Mouse (Mus musculus) layer of hippocampus, postnatal 14 days (tissue): ENCODE data around the gene Atp10b. TPM values are rescaled to one million over a fixed set of nuclear protein-coding genes. Genes with fewer than 3 reads are reported as not detected.

ENCODE experiments used
- DNase-seq, 2 experiments: peaks; one replicate each; pipeline ENCODE4 v3.0.0; 2021 to 2022; ENCODE audit warnings: low spot score in 2 of 2, mixed read lengths in 1 of 2
- total RNA-seq, 2 experiments: library from RNA; stranded (reverse); gene quantifications; 2 replicates each; pipeline ENCODE4 v1.2.3; 2021

Atp10b gene
- total RNA-seq, 2 experiments from 2014 or later: 2.3 to 2.6 TPM

DNA sequence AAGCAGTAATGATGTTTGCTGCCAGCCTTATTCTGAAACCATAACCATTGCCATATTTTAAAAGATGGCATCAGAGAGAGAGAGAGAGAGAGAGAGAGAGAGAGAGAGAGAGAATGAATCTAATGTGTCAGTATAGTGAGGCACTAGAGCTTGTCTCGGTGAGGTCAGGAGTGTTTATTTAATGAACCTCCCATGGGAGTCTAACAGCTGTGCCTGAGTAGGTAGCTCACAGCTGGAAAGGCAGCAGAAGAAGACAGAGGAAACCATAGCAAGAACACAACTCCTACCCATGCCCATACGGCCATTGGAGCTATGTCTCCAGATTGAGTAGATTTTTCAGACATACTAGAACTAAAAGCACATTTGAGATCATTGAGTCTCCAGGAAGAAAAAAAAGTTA lies 49.1 kb downstream of the Atp10b start:
- DNase-seq: no peak

DNA sequence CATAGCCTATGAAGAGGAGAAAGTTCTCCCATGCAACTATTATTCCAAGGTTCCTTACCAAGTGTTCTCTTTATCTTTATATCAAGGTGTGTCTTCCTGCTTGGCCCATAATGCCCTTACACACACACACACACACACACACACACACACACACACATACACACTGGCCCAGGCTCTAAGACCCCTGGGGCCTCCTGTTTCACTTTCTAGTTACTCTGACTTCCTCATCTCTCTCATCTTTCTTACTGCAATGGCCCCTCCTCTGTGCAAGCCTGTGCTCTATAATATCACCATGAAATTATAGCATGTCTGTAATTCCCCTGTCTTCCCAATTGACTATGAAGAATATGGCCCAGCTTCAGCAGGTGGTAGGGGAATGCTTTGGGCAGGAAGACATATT lies 49.7 kb downstream of the Atp10b start:
- DNase-seq: no peak

DNA sequence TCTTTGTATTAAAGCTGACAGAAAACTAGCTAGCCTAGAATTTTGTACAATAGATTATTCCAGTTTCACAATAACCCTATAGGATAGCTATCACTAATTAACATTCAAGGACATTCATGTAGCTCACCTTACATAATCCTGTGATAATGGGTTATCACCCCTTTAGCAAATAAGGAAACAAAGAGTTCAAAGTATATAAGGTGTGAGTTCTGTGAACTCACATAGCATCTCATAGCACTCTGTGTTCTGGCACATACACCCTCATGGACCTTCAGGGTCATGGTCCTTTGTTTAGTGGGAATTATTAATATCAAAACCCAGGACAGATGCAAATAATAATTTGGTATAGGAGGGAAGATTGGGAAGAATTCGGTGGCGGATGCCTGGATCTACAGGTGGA lies 50.4 kb downstream of the Atp10b start:
- no peak for DNase-seq

DNA sequence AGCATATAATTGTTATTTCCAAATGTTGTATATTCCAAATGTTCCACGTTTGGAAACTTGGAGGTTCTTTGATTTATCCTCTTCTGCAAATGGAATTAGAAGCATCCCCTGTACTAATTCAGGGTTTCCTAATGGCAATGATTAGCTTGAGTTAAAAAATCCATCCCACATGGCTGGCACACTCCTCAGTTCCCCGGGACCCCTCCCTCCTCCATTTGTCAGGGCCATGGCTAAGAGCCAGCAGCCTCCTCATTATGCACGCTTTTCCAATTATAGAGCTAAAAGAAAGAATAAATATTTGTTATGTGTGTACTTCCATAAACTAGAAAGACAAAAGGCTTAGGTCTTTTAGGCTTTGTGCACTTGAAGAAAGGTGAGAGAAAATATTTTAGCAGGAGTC lies 53.9 kb downstream of the Atp10b start:
- DNase-seq: peak in 1 of 2 experiments; percentile 15

DNA sequence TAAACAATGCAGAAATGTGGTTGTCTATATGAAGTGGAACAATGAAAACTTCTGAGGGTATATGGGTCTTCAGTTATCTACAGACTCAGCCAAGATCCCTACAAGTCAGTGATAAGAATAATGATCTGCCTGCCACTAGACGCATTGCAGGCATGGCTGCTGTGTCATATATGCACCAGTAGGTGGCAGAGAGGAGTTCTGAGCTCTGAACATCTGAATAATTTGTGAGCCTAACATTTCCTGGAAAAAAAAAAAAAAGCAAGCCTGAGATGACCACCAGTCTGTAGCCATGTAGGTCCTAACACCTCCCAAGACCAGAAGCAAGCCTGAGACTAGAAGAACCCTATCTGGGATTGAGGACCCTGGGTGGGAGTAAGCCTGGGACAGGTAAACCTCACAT lies 63.5 kb downstream of the Atp10b start:
- no peak for DNase-seq

DNA sequence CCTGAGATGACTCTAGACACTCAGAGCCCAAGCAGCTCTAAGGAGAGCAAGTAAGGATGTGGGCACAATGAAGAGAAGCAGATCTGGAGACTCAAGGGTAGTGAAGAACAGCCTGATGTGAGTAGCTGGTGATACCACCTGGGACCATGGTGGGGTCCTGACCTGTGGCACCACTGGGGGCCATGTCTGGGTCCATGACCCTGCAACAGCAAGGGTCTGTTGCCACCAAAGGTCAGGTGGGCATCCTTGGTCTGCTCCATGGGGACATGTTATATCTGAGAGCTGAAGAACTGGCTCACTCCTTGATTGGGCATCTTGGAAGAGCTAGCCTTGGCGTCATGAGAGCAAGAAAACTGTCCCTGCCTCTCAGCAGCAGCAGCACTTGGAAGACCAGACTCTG lies 64.1 kb downstream of the Atp10b start:
- DNase-seq: no peak

DNA sequence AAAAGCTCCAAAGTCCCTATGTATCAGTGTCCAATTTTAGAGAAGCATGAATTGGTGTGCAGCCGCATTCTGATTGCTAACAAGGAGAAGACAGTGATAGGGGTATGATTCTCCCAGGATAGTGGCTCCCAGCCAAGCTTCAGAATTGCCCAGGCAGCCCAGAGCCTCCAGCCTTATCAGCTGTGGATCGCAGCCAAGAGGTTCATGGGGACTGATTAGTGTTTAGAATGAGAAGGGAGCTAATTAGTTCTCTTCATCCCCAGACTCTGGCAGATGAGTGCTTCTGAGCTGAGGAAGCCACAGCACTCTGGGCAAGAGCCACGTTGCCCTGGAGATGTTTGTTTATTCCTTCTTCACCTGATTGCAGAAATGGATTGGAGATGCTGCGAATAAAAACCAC lies 67.3 kb downstream of the Atp10b start:
- peak; percentile 20 to 70 for DNase-seq

DNA sequence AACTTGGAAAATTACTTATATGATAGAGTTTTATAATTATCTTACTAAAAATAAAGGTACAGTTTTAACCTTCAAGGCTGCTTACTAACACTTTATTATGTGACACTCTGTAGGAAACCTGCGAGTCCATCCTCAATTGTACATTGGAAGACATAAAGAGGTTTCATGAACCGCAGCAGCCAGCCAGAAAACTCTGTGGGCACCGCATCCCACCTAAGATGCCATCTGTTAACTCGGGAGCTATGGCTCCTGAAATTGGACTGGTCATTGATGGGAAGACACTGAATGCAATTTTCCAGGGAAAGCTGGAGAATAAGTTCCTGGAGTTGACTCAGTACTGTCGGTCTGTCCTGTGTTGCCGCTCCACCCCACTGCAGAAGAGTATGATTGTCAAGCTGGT lies 80.6 kb downstream of the Atp10b start:
- no peak for DNase-seq

DNA sequence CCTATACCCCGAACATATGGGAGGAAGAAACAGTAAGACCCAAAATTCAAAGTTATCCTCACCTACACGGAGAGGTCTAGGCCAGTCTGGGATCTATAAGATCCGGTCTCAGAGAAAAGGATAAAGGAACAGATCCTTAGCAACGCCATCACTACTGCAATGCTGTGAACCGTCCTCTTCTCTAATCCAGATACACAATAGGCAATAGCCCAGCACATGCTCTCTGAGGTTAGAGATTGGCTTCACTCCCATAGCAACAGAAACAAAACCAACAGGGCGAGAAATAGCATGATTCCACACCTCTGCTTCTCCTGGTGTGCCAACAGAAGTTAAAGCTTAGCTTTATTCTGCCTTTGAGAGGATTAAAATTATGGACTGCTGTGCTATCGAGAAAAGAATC lies 82.4 kb downstream of the Atp10b start:
- DNase-seq: peak in 1 of 2 experiments; percentile 21

DNA sequence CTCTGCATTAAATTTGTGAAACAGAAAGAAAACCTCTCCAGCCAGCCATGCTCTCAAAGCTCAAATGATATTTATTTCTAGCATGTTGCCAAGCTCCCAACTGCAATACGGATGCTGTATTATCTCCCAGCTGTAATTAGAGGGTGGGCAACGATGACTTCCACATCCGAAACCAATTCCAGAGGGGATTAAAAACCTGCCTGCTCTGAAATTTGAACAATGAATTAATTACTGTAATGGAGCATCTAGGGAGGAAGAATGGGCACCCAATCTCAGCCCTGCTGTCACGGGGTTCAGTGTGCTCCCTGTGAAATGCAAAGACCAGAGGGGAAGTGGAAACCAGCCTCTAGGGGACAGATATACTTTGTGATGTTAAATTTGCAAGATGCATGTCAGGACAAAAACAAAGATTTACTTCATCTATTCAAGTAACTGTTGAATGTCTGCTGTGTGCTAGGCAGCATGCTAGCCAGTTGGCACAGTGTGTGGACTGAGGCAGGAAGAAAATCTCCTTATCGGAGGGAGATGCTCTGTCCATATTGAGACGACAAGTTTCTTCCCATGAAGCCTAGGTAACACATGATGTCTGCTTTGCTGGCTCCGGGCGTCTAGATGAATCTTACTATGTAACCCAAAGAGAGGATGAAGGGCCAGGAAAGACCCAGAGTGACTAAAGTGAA lies 86.8 kb downstream of the Atp10b start:
- no peak for DNase-seq

DNA sequence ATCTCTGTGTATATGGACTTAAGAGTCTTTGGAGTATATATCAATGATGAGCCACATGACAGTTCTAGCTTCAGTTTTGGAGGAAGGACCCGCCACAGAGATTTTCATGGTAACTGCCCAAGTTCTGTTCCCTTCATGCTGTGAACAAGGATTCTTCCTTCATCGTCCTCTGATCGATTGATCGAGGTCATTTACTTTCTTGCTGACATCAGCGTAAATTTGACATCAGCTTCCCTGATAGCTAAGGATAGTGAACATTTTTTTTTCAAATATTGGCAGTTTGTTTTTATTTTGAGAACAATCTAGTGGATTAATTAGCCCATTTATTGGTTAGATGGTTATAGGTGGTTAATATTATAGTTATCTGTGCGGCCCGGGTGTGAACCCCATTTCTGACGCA lies 90.1 kb downstream of the Atp10b start:
- no peak for DNase-seq

DNA sequence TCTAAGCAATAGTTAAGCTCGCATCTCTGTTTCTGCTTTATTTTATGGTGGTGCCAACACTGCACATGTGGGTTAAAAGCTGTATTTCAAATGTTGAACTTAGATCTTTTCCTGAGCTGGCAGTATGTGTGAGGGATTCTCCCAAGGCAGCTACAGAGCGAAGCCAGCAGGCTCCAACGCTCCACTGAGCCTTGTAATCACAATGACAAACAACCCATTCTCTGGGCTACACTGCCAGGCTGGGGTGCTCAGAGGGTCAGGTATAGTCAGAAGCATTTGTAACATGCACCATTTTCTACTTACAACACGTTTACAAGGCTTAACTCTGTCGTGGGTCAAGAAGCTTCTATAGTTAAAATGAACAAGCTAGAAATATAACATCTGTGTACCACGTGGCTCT lies 103.4 kb downstream of the Atp10b start:
- DNase-seq: no peak

DNA sequence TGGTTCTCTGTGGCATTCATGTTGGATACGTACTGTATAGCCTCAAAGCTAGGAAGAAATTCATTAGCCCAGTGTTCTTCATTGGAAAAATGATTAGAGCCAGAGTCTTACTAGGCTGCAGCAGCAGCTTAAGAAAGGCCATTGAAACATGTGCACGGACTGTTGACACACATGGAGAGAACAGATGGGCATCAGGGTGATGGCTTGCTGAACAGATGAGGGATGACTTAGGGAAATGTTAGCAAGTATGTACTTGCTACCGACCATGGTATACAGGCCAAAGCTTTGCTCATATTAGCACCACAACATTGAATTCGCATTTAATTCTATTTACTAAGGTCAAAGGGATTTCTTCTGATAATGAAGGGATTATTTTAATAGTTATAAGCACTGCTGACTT lies 105.6 kb downstream of the Atp10b start:
- DNase-seq: no peak

DNA sequence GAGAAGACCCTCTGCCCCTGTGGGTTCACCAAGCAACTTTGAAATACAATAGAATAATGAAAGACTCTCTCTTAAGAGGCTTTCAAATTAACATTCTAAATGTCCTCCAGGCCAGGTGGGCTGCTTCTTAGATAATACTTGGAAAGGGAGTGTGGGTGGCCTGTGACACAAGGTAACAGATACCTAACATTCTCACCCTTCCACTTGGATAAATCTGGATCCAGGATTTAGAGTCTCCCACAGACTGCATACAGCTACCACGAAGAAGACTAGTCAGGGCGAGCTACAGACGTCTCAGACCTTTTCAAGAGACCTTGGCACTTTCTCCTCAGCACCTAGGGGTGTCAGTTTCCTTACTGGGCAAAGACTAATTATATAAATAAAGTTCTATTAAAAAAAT lies 107.6 kb downstream of the Atp10b start:
- no peak for DNase-seq

DNA sequence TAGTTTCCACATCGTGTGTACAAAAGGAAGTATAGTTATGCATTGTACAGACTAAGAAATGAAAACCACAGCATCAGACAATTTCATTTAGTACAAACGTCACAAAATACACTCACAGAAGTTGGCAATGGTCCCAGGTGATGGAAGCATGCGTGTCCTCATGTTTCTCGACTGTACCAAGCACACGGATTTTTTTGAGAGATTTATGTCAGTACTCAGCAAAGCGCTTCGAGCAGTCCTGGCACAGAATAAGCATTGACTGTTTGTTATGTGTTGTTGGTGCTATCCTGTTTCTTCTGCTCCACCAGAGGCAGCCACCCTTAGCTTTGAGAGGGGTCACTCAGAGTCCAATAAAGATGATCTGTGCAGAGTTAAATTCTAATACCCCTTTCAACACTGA lies 108.1 kb downstream of the Atp10b start:
- DNase-seq: no peak

DNA sequence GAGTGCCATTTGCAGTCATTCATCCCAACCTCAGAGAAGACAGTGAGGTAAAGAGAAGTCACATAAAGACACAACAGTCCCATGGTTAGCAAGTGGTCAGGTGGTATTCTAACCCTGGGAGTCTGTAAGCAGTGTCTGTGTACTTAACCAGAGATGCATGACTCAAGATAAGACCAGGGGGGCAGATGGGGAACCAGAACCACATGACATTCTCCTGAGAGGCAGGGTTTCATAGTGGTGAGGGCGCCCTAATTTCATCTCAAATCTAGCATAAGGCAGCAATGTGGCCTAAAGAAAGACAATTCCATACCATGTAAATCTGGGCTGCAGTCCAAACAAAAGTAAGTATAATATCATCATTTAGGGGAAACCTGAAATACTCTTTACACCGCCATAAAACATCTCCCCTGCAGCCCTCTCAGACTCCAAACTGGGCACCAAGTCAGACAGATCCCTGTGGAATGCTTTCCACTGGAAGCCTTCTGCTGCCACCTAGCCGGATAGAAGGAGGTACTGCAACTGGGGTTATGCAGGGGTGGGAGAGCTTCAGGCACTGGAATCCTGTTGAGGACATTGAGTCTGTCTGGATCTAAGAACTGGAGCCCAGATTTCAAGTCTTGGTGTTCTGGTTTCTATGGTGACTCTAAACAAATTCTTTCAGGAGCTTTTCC lies 114.0 kb downstream of the Atp10b start:
- peak; percentile 70 to 86 for DNase-seq

DNA sequence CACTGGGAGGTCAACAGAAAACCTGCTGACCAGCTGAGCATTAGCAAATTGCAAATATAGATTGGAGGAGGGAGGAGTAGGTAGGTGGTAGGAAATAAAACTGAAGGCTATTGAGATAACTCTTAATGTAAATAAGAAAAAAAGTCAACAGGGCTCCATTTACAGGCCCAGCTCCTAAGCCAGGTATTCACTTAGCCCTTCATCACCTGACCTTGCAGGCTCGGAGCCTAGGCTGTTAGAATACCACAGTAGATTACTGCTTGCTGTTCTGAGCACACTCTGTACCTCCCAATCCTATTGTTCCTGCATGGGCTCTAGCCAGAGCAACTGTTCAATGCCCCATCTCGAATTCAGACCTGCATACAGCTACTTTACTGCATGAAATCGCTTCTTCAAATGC lies 117.8 kb downstream of the Atp10b start:
- DNase-seq: no peak

DNA sequence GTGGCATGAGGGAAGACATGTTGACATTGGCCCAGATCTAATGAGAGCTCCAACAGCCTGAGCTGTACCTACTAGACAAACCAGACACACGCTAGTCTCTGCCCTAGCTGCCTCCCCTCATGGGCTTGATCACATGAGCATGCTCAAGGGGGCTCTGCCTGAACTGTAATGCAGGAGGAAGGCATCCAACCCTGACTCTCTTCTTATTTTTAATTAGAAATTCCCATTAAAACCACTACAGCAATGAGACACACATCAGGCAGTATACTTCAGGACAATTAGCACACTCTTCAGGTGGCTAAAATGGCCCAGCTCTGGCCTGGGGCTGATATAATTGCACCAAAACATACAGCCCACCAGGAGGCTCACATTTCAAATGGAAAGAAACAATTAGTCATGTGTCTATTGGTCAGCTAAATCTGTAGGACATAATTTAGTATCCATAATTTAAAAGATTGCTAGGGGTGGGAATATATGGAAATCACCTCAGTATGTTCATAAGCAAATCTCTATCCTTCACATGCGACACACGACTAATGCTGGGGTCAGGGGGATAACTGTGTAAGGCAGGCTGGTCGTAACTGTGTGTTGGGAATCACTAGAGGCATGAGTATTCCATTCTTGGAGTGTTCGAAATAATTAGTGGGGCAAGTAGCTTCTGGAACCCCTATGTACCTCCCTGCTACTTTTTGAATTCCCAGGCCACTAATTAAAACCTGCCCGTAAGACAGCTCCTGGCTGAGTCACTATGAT lies 120.0 kb downstream of the Atp10b start:
- no peak for DNase-seq

DNA sequence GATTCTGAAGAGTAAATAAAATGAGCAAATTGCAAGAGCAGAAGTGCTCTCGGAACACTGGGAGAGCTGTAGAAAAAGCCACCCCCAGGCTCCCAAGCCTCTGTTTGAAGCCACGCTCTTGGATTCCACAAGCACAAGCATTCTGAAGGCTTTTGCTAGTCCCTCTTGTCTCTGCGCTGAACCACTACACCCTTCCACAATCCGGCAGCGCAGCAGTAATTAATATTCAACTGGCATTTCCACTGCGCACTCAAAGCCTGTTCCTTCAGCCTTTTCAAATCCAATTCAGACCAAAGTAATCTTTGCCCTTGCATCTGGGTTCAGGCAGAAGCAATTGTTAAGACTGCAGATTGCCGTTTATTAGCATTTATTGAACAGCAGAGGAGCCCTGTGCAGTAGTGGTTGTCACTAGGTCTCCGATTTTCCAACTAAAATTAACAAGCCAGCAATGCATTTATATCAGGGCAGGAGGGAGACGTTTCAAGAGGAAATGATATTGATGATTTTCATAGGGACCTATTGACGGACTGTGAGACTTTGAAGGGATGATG lies 120.7 kb downstream of the Atp10b start:
- DNase-seq: peak; percentile 23 to 29

DNA sequence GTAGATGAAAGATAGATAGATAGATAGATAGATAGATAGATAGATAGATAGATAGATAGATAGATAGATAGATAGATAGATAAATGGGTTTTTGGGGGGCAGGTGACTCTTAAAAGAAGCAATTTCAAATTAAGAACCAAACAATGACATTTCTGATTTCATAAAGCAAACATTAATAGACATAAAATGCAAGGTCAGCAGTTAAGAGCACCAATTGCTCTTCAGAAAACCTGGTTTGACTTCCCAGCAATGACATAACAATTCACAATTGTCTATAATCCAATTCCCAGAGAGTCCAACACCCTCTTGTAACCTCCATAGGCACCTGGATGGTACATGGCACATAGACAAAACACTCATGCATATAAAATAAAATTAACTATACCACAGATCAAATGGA lies 124.2 kb downstream of the Atp10b start:
- no peak for DNase-seq

DNA sequence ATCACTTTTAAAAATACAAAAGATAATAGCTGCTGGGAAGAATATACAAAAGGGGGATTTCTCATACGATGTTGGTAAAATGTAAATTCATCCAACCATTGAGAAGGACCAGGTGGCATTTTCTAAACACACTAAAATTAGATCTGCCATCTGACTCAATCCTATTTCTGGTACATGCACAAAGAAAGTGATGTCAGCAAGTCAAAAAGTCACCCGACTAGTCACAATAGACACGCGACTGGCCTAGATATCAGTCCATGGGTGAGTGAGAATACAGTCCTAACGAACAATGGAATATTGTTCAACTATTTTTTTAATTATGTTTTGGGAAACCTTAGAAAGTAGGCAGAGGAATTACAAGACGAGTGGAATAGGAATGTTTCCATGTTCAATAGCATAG lies 147.9 kb downstream of the Atp10b start:
- DNase-seq: no peak

DNA sequence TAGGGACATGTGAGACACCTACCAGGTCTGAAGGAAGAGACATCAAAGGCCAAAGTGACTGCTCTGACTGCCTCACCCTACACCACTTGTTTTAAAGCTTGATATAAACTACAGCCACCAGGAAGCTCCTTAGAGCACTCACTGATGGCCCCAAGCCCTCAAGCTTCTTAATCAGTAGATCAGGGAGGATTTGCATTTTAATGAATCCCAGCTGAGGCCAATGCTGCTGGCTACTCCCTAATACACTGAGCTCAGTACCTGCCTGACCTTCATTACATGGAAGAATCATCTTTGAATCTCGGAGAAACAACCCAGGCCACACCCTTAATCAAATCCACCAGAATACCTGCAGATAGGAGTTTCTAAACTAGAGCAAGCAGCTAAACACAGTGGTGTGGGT lies 161.3 kb downstream of the Atp10b start:
- DNase-seq: no peak
